Mouse (Mus musculus) small intestine, adult 2 months (tissue): ENCODE data around the gene Gfpt1. TPM values are rescaled to one million over a fixed set of nuclear protein-coding genes. Genes with fewer than 3 reads are reported as not detected.

Source experiments
- H3K27ac ChIP-seq: fragments of 200-500 bp; 2 replicates; pipeline ENCODE4 v1.5.1; 2012; ENCODE audit warnings: low read depth, low read length, control low read depth, inconsistent platforms; ENCODE audit not compliant: insufficient read depth
- H3K27me3 ChIP-seq: fragments of 200-500 bp; 2 replicates; pipeline ENCODE4 v1.6.1; 2012; ENCODE audit warnings: mild to moderate bottlenecking, moderate library complexity, low read length, inconsistent platforms; ENCODE audit not compliant: control insufficient read depth, insufficient read depth
- H3K36me3 ChIP-seq: fragments of 200-500 bp; 2 replicates; pipeline ENCODE4 v1.6.1; 2012; ENCODE audit warnings: mild to moderate bottlenecking, low read length, control low read depth, inconsistent platforms; ENCODE audit not compliant: control insufficient read depth, insufficient read depth
- H3K4me1 ChIP-seq: fragments of 200-500 bp; 2 replicates; pipeline ENCODE4 v1.6.1; 2012; ENCODE audit warnings: low read length, inconsistent platforms, mixed read lengths; ENCODE audit not compliant: control insufficient read depth, insufficient read depth, insufficient read length
- H3K4me3 ChIP-seq: fragments of 200-500 bp; 2 replicates; pipeline ENCODE4 v1.5.1; 2012; ENCODE audit warnings: low read depth, mild to moderate bottlenecking, control low read depth, inconsistent platforms, low read length, moderate library complexity
- CTCF ChIP-seq: fragments of 200-500 bp; IDR thresholded peaks from 2 replicates; pipeline ENCODE4 v1.5.1; 2012; ENCODE audit warnings: low read depth, mild to moderate bottlenecking, control low read depth, inconsistent platforms, low read length, moderate library complexity, mixed read lengths; ENCODE audit not compliant: insufficient replicate concordance, insufficient read length; ENCODE audit errors: extremely low read depth
- POLR2A ChIP-seq: fragments of 200-500 bp; IDR thresholded peaks from 2 replicates; pipeline ENCODE4 v1.6.1; 2012; ENCODE audit warnings: low read depth, mild to moderate bottlenecking, control low read depth, inconsistent platforms, low read length, moderate library complexity
- WGBS: fragments of 180-500 bp; shearing (Covaris S2); methylation state at CpG from one replicate; pipeline ENCODE4 v1.1.7; 2018; 5-methylcytosine and 5-hydroxymethylcytosine counted together
- polyA plus RNA-seq: library from polyadenylated mRNA; depleted of rRNA; stranded (reverse); fragments of >200 nt; gene quantifications from 2 replicates; pipeline ENCODE4 v1.2.3, GENCODE M21; 2012

Gene Gfpt1
- polyA plus RNA-seq, 1 experiment, result 16.0 TPM

DNA sequence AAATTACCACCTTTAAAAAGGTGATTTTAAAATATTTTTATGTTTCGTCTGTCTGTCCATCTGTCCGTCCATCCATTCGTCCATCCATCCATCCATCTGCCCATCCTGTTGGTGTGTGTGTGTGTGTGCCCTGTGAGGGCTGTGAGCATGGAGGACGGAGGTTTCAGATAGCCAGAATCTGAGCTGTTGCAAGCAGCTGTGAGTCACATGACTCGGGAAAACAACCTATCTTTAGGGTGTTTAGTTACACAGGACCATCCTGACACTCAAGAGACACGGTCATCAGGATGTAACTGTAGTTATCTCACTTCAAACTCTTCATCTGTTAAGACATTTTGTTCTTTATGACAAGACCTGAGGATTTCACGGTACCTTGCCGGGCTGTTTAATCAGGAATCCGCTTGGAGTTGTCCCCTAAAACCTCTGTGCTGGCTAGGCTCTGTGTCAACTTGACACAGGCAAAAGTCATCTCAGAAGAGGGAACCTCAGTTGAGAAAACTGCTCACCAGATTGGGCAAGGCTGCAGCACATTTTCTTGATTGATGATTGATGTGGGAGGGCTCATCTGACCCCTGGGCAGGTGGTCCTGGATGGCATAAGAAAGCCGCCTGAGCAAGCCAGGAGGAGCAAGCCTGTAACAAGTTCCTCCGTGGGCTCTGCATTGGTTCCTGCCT is 61.6 kb downstream of the Gfpt1 start, which contains the start of gene D6Ertd527e:
D6Ertd527e (plus strand) TSS at position 624 of the 674 bp plus-strand sequence.
- no peak within 1 kb of the TSS for H3K27ac ChIP-seq
- H3K4me1 ChIP-seq, result 0 out of 2 replicates have a peak, but pooled peaks cover 3% of the 10 kb centered on the region
- H3K4me3 ChIP-seq, result no peak within 1 kb of the TSS
- H3K27me3 ChIP-seq, result no peaks in the 10 kb centered on the region
- no peaks in the 10 kb centered on the region for H3K36me3 ChIP-seq
- TF ChIP-seq POLR2A, result no peak
- no peak for TF ChIP-seq CTCF
- WGBS, result 81% methylated on average over 11 of the region's 11 CpGs

DNA sequence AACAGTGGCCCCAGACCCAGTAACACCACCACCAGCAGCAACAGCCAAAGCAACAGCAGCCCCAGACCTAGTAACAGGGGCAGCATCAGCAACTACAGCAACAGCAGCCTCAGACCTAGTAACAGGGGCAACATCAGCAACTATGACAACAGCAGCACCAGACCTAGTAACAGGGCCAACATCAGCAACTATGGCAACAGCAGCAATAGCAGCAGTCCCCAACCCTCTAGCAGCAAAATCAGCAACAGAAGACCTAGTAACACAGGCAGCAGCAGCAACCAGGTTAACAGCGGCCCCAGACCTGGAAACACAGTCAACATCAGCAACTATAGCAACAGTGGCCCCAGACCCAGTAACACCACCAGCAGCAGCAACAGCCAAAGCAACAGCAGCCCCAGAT is 68.8 kb downstream of the Gfpt1 start:
- Histone ChIP-seq H3K36me3 (no peaks in the 10 kb centered on the region), H3K27me3 (no peaks in the 10 kb centered on the region), H3K4me1 (no peaks in the 10 kb centered on the region), H3K27ac (no peak overlapping the region), H3K4me3 (no peak overlapping the region)
- no peak for TF ChIP-seq POLR2A
- no peak for TF ChIP-seq CTCF
- 94% methylated on average over 1 of the region's 1 CpGs for WGBS

DNA sequence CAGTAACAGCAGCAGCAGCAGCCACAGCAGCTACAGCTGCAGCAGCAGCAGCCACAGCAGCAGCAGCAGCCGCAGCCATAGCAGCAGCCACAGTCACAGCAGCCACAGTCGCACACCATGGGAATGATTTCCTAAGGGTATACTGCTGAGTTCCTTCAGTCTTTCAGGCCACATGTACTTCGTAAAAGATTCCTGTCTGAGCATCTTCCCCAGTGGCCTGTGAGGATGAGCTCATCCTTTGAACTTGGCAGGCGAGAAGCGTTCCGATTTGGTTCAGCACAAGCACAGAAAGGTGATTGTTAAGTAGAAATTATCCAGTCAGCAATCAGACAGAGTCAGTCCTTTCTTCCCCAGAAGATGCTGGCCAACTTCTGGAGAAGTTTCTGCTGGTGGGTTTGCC is 69.5 kb downstream of the Gfpt1 start:
- Histone ChIP-seq H3K36me3 (no peaks in the 10 kb centered on the region), H3K4me1 (no peaks in the 10 kb centered on the region), H3K4me3 (no peak overlapping the region), H3K27me3 (no peaks in the 10 kb centered on the region), H3K27ac (no peak overlapping the region)
- WGBS, result 83% methylated on average over 6 of the region's 6 CpGs
- TF ChIP-seq CTCF (no peak), POLR2A (no peak)

DNA sequence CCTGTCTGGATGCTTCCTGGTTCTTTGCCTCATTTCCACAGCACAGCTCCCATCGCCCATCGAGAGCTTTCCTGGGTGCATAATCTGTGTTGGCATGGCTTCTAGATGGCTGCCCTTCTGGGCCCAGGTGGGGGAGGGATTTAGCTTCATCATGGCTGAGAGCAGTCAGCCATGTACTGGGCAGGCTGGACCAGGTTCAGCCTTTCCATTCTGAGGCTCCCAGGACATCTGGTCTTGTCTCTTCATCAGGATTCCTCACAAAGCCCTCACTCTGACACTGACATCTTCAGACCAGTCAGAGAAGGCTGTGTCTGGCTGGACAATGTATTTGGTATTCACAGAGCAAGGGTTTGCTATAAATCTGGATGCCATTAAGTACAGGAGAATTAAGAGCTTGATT is 73.3 kb downstream of the Gfpt1 start:
- H3K27me3 ChIP-seq, result no peaks in the 10 kb centered on the region
- no peak overlapping the region for H3K27ac ChIP-seq
- no peak overlapping the region for H3K4me3 ChIP-seq
- 0 out of 2 replicates have a peak, but pooled peaks cover 2% of the 10 kb centered on the region for H3K4me1 ChIP-seq
- 85% methylated on average over 2 of the region's 2 CpGs for WGBS
- no peaks in the 10 kb centered on the region for H3K36me3 ChIP-seq
- TF ChIP-seq CTCF, result no peak
- no peak for TF ChIP-seq POLR2A

DNA sequence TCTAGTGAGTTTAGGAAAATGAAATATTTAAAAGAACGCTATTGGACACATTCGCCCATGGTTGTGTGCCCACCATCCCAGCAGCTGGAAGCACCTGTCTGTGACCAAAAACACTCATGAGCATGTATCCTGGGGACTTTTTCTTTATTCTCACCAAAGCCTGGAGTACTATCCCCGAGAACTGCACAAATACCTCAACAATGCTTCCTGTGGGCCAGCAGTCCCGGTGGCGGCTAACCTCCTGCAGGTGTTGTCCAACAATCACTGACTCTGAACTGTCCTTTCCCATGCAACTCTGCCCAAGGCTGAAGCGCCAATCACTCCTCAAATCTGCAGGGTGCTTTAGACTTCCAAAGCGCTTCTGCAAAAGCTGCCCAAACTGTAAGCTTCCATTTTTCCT is 74.0 kb downstream of the Gfpt1 start:
- no peak overlapping the region for H3K27ac ChIP-seq
- WGBS, result 92% methylated on average over 7 of the region's 7 CpGs
- no peak overlapping the region for H3K4me3 ChIP-seq
- 0 out of 2 replicates have a peak, but pooled peaks cover 2% of the 10 kb centered on the region for H3K4me1 ChIP-seq
- no peaks in the 10 kb centered on the region for H3K27me3 ChIP-seq
- H3K36me3 ChIP-seq, result no peaks in the 10 kb centered on the region
- TF ChIP-seq POLR2A (no peak), CTCF (no peak)

DNA sequence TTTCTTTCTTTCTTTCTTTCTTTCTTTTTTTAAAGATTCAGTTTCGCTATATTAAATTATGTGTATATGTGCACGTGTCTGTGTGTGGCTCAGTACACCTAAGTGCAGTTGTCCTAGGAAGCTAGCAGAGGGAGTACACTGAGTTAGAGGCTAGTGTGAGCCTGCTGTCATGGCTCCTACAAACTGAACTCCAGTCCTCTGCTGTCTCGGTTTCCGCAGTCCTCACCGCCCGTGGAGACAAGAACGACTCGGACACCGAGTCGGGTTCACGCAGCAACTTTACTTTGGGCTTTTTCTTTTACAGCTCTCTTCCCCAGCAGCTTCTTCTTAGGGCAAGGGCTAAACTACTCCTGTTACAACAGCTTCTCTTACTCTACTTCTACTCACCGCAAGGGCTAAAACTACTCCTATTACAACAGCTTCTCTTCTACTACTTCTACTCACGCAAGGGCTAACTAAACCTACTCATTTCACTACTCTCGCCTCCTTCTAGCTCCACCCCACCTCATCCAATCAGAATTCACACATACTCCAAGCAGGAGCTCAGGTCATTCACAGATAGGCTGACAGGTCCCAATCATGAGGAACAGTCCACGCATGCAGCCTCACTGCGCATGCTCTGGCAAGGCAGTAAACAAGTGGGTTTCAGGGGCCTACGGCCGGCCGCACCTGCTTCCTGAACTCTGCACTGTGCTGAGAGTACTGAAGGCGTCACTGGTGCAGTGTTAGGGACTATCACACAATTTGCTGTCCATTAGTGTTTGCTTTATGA is 76.6 kb downstream of the Gfpt1 start:
- peak overlapping the region; percentile 46 for H3K27ac ChIP-seq
- TF ChIP-seq CTCF (no peak), POLR2A (no peak)
- no peaks in the 10 kb centered on the region for H3K27me3 ChIP-seq
- peak overlapping the region; percentile 34; the same call in 1 of the 2 replicates for H3K4me3 ChIP-seq
- no peaks in the 10 kb centered on the region for H3K36me3 ChIP-seq
- H3K4me1 ChIP-seq, result 0 out of 2 replicates have a peak, but pooled peaks cover 2% of the 10 kb centered on the region
- WGBS, result 45% methylated on average over 20 of the region's 20 CpGs

DNA sequence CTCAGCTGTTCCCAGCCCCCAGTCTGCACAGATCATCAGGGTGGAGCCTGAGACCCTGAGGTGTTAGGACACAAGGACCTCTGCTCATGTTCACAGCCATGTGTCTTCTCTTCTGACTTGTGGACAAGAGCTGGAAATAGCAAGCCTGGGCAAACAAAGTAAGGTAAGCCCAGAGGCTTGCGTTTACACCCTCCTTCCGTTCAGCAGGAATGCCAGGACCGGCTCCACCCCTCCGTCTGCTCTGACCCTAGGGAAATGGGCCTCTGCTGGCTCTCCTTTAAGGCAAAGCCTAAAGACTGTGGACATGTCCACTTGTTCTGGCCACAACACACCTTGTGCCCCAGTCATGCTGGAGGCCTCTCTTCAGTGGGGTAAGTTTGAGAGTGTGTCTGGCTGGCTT is 77.3 kb downstream of the Gfpt1 start:
- Histone ChIP-seq H3K4me3 (no peak overlapping the region), H3K27me3 (no peaks in the 10 kb centered on the region), H3K4me1 (0 out of 2 replicates have a peak, but pooled peaks cover 2% of the 10 kb centered on the region), H3K36me3 (no peaks in the 10 kb centered on the region), H3K27ac (peak overlapping the region; percentile 26)
- WGBS, result 36% methylated on average over 4 of the region's 4 CpGs
- TF ChIP-seq CTCF, result no peak
- no peak for TF ChIP-seq POLR2A
